Mouse (Mus musculus): ENCODE data around the gene Tsx. TPM values are rescaled to one million over a fixed set of nuclear protein-coding genes. Genes with fewer than 3 reads are reported as not detected.

The Tsx gene
- total and polyA plus RNA-seq, 2 experiments from 2014 or later = 0.43 TPM; not detected in 1

- ATAC-seq (no peak), DNase-seq (ENCODE audit: low spot score) (no peak)
- no peaks in the 10 kb centered on the region for H3K27me3 ChIP-seq (ENCODE audit: insufficient read depth, low read length)
- H3K36me3 ChIP-seq (ENCODE audit: insufficient read depth, low read length) = no peaks in the 10 kb centered on the region
- H3K27ac ChIP-seq = no peak overlapping the region
- WGBS = 85% methylated on average over 3 of the region's 3 CpGs
- no peak overlapping the region for H3K9ac ChIP-seq (replicated peaks; ENCODE audit: low read length)
- H3K4me1 ChIP-seq (ENCODE audit: insufficient read depth, low read length) = no peaks in the 10 kb centered on the region
- no peak for TF ChIP-seq CTCF (IDR thresholded peaks at IDR 0.05; ENCODE audit: low read depth)
- no peaks in the 10 kb centered on the region for H3K9me3 ChIP-seq (ENCODE audit: low read length)
- H3K4me2 ChIP-seq (ENCODE audit: low read depth, low read length) = no peak overlapping the region
- no peak overlapping the region for H3K4me3 ChIP-seq (ENCODE audit: low read length)
These were observed 26.1 kb upstream of the Tsx start for GRCm38 (mm10) chrX:103388131-103388530.

DNA sequence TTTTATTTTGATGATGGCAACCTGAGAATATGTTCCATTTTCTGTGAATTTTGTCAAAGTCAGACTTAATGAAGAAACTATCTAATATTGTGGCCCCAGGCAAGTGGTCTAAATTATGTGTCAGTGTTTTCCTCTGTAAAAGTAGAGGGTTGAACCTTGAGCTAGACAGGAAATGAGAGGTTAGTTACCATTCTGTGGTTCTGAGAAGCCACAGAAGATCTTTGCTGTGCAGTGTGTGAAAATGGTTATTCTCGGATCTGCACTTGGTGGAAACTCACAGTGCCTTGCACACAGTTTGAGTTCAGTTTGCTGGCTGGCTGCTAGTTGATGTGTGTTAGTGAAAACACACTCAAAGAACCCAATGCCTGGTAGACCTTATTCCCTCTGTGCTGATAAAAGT, 20.4 kb upstream of the Tsx start:
- H3K9ac ChIP-seq (replicated peaks; ENCODE audit: low read length) = no peak overlapping the region
- no peak for TF ChIP-seq CTCF (IDR thresholded peaks at IDR 0.05; ENCODE audit: low read depth)
- H3K9me3 ChIP-seq (ENCODE audit: low read length) = no peaks in the 10 kb centered on the region
- WGBS = 58% methylated on average over 1 of the region's 1 CpGs
- H3K4me1 ChIP-seq (ENCODE audit: insufficient read depth, low read length) = no peaks in the 10 kb centered on the region
- no peak for ATAC-seq
- no peaks in the 10 kb centered on the region for H3K36me3 ChIP-seq (ENCODE audit: insufficient read depth, low read length)
- H3K4me2 ChIP-seq (ENCODE audit: low read depth, low read length) = no peak overlapping the region
- no peak for DNase-seq (ENCODE audit: low spot score)
- no peak overlapping the region for H3K27ac ChIP-seq
- H3K27me3 ChIP-seq (ENCODE audit: insufficient read depth, low read length) = no peaks in the 10 kb centered on the region
- no peak overlapping the region for H3K4me3 ChIP-seq (ENCODE audit: low read length)

DNA sequence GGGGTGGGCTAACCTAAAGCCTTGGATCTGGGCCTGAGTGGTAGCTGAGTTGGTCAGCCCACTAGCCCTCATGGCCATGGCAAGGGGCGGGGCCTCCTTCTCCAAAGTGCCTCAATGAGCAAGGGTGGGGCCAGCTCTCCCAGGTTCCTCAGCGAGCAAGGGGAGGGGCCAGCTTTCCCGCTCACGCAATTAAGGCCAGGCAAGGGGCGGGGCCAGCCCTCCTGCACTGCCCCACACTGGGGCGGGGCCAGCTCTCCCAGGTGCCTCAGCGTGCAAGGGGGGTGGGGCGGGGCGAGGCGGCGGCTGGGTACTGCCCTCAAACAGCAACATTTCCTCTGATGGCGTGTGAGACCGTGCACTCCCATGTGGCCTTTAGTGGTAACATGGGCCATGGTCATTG, 9.2 kb upstream of the Tsx start:
- Histone ChIP-seq H3K36me3 (ENCODE audit: insufficient read depth, low read length) (no peaks in the 10 kb centered on the region), H3K4me1 (ENCODE audit: insufficient read depth, low read length) (no peaks in the 10 kb centered on the region), H3K27ac (no peak overlapping the region), H3K9ac (replicated peaks; ENCODE audit: low read length) (no peak overlapping the region), H3K4me2 (ENCODE audit: low read depth, low read length) (no peak overlapping the region), H3K4me3 (ENCODE audit: low read length) (no peak overlapping the region), H3K27me3 (ENCODE audit: insufficient read depth, low read length) (no peaks in the 10 kb centered on the region), H3K9me3 (ENCODE audit: low read length) (no peaks in the 10 kb centered on the region)
- 44% methylated on average over 13 of the region's 13 CpGs for WGBS
- no peak for DNase-seq (ENCODE audit: low spot score)
- no peak for TF ChIP-seq CTCF (IDR thresholded peaks at IDR 0.05; ENCODE audit: low read depth)
- no peak for ATAC-seq

- Histone ChIP-seq H3K4me1 (ENCODE audit: insufficient read depth, low read length) (no peaks in the 10 kb centered on the region), H3K36me3 (ENCODE audit: insufficient read depth, low read length) (no peaks in the 10 kb centered on the region), H3K27ac (no peak within 1 kb of the TSS), H3K27me3 (ENCODE audit: insufficient read depth, low read length) (no peaks in the 10 kb centered on the region), H3K9ac (replicated peaks; ENCODE audit: low read length) (no peak within 1 kb of the TSS), H3K4me2 (ENCODE audit: low read depth, low read length) (no peak within 1 kb of the TSS), H3K4me3 (ENCODE audit: low read length) (no peak within 1 kb of the TSS), H3K9me3 (ENCODE audit: low read length) (no peaks in the 10 kb centered on the region)
- no peak for TF ChIP-seq CTCF (IDR thresholded peaks at IDR 0.05; ENCODE audit: low read depth)
- ATAC-seq (no peak), DNase-seq (ENCODE audit: low spot score) (no peak)
- 89% methylated on average over 2 of the region's 2 CpGs for WGBS
These were observed 7.4 kb downstream of the Tsx start, which contains the start of gene Gm26992 for GRCm38 (mm10) chrX:103421710-103422109. Gene Gm26992, plus strand, starts transcription at chrX:103422010.

DNA sequence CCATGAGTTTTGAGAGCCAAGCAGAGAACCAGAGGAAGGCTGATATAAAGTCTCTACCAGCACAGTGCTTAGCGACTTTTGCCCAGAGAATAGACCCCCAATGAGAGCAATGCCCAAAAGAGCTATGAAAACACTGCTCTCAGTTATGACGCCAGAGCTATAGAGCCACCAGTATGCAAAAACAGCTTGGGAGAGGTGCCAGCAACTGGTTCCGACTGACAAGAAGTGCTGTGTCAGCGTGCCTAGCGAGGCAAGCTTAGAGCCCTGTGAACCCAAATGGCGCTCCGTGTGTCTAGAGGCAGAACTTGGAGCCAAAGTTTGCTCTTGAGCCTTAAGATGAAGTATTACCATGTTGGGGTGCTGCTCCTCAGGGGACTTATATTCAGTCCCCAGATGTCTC, 13.4 kb downstream of the Tsx start:
- Histone ChIP-seq H3K4me2 (ENCODE audit: low read depth, low read length) (no peak overlapping the region), H3K27me3 (ENCODE audit: insufficient read depth, low read length) (no peaks in the 10 kb centered on the region), H3K27ac (no peak overlapping the region), H3K9ac (replicated peaks; ENCODE audit: low read length) (no peak overlapping the region), H3K36me3 (ENCODE audit: insufficient read depth, low read length) (no peaks in the 10 kb centered on the region), H3K9me3 (ENCODE audit: low read length) (no peaks in the 10 kb centered on the region), H3K4me3 (ENCODE audit: low read length) (no peak overlapping the region), H3K4me1 (ENCODE audit: insufficient read depth, low read length) (no peaks in the 10 kb centered on the region)
- ATAC-seq (no peak), DNase-seq (ENCODE audit: low spot score) (no peak)
- no peak for TF ChIP-seq CTCF (IDR thresholded peaks at IDR 0.05; ENCODE audit: low read depth)
- WGBS = 67% methylated on average over 7 of the region's 7 CpGs

DNA sequence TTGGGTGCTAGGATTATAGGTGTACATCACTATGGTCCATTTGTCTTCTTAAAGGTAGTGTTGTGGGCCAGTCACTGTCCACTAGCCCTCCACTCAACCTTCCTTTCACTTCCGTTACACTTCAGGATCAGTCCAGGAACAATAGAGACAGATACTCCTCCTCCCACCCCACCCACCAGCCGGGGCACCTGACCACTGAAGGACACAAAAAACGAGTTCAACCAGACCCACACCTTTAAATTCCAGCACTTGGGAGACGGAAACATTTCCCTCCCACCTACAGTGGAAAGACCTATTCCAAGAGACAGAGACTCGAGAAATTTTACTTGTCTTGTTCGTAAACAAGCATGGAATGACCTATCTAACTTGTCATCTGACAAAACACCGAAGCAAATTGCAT, 18.0 kb downstream of the Tsx start:
- Histone ChIP-seq H3K27me3 (ENCODE audit: insufficient read depth, low read length) (peaks cover 4% of the 10 kb centered on the region), H3K9ac (replicated peaks; ENCODE audit: low read length) (no peak overlapping the region), H3K36me3 (ENCODE audit: insufficient read depth, low read length) (no peaks in the 10 kb centered on the region), H3K4me3 (ENCODE audit: low read length) (no peak overlapping the region), H3K27ac (no peak overlapping the region), H3K4me1 (ENCODE audit: insufficient read depth, low read length) (no peaks in the 10 kb centered on the region), H3K4me2 (ENCODE audit: low read depth, low read length) (no peak overlapping the region), H3K9me3 (ENCODE audit: low read length) (no peaks in the 10 kb centered on the region)
- ATAC-seq = no peak
- WGBS = 72% methylated on average over 7 of the region's 7 CpGs
- no peak for TF ChIP-seq CTCF (IDR thresholded peaks at IDR 0.05; ENCODE audit: low read depth)
- DNase-seq (ENCODE audit: low spot score) = no peak

- WGBS = 22% methylated on average over 9 of the region's 9 CpGs
- no peak overlapping the region for H3K4me2 ChIP-seq (ENCODE audit: low read depth, low read length)
- no peak for DNase-seq (ENCODE audit: low spot score)
These were observed 23.8 kb downstream of the Tsx start for GRCm38 (mm10) chrX:103438023-103438422.

More at GRCm38 (mm10) chrX:103438023-103438422, 23.8 kb downstream of the Tsx start:
- Histone ChIP-seq H3K4me1 (ENCODE audit: insufficient read depth, low read length) (no peaks in the 10 kb centered on the region), H3K27me3 (ENCODE audit: insufficient read depth, low read length) (peaks cover 4% of the 10 kb centered on the region), H3K4me3 (ENCODE audit: low read length) (no peak overlapping the region; the same call in 1 of the 2 replicates), H3K9me3 (ENCODE audit: low read length) (no peaks in the 10 kb centered on the region), H3K27ac (no peak overlapping the region), H3K9ac (replicated peaks; ENCODE audit: low read length) (no peak overlapping the region), H3K36me3 (ENCODE audit: insufficient read depth, low read length) (no peaks in the 10 kb centered on the region)
- TF ChIP-seq CTCF (IDR thresholded peaks at IDR 0.05; ENCODE audit: low read depth) = no peak
- no peak for ATAC-seq

Measured in hindbrain, postnatal 0 days (tissue).